Mouse (Mus musculus) WW6 (cell line): ENCODE measurements around the gene Gm7247.
"Not testable (repeated sequence)": the region's sequence is repeated elsewhere in the genome, so short reads cannot be mapped to it uniquely, and the experiment has no call there.

ENCODE experiments used
- DNase-seq: peaks from one replicate; pipeline ENCODE4 v3.0.0-alpha.2; 2013; ENCODE audit warnings: low read depth, low spot score

Gm7247 gene

DNA sequence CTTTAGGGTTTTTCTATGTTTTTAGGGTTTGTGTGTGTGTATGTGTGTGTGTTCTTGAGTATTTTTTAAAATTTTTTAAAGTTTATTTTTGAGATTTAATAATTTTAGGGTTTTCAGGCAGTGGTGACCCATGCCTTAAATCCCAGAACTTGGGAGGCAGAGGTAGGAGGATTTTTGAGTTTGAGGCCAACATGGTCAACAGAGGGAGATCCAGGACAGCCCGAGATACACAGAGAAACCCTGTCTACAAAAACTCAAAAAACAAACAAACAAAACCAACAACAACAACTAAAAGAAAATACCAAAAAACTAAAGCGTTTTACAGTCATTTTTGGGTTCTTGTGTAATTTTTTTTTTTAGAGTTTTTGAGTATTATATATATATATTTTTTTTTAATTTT is 134.2 kb downstream of the Gm7247 start:
- no peak for DNase-seq

DNA sequence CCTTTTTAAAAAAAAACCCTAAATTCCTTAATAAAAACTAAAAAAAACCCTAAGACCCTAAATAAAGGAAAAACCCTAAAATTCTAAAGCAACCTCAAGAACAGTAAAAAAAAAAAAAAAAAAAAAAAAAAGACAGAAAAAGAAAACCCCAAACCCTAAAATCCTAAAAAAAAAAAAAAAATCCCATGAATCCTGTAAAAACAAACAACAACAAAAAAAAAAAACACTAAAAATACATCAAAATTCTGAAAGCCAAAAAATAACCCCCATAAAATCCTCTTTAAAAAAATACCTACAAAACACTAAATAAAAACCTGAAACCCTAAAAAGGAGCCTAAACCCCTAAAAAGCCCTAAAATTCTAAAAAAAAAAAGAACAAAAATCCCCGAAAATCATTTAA is 135.4 kb downstream of the Gm7247 start:
- no peak for DNase-seq

DNA sequence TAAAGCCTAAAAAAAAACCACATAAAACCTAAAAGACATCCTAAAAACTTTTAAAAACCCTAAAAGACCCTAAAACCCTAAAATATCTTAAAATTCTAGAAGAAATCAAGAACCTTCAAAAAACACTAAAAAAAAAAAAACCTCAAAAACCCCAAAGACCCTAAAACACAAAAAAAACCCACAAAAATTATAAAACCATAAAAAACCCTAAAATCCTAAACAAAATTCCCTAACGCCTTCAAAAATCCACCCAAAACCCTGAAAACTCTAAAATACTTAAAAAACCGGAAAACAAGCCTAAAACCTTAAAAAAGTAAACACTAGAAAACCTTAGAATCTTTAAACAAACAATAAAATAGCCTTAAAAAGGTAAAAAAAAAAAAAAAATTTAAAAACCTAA is 136.4 kb downstream of the Gm7247 start:
- DNase-seq: no peak

DNA sequence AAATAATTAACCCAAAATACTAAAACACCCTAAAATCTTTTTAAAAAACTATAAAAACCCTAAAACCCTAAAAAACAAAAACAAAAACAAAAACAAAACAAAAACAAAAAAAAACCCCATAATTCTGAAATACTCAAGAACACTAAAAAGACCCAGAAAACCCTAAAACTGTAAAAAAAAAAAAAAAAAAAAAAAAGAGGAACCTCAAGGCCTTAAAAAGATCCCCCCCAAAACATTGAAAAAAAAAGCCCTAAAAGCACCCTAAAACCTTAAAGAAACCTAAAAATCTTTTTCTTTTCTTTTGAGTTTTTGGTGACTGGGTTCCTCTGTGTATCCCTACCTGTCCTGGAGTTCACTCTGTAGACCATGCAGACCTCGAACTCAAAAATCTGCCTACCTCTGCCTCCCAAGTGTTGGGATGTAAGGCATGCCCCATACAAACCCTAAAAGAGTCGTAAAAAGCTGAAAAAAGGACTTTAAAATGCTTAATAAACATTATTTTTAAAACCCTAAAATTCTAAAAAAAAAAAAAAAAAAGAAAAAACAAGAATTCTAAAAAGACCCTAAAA is 138.2 kb downstream of the Gm7247 start:
- no peak for DNase-seq

DNA sequence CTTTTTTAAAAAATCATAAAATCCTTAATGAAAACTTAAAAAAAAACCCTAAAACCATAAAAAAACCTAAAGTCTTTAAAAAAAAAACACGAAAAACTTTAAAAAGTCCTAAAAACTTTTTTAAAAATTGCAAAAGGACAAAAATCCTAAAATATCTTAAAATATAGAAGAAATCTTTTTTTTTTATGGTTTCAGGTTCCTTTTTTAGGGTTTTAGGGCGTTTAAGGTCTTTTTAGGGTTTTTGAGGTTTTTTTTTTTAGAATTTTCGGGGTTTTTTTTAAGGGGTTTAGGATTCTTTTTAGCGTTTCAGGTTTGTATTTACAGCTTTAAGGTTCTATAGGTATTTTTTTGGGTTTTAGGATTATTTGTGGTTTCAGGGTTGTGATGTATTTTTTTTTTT is 138.9 kb downstream of the Gm7247 start:
- DNase-seq: no peak

DNA sequence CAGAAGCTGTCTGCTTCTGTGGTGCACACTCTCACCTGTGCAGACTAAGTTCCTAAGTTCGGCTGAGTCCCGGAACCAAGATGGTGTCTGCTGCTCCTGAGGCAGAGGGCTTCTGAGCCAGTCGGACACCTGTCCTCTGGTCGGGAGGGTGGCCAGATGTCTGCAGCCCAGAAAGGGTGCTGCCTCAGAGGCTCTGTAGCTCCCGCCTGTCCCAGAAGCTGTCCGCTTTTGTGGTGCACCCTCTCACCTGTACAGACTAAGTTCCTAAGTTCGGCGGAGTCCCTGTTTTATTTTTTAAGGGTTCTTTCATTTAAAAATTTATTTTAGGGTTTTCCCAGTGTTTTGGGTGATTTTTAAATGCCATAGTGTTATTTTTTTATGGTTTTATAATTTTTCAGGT is 145.9 kb downstream of the Gm7247 start:
- no peak for DNase-seq

DNA sequence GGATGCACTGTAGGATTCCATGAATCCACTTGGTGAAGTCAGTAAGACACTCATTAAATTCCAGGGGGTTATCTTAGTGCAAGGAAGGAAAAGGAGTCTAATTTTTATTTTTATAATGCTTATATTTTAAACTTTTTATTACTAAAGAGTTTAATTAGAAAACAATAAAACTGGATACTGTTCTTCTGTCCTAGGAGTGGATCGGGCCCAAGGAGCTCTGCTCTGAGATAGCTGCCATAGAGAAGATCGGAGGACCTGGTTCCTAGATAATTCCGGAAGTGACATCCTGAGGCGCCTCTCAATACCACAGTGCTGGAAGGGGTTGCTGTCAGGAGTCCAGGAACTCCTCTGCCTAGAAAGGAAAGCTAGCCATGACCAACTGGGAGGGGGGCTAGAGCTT is 190.9 kb downstream of the Gm7247 start, which contains the start of gene Gm5622:
TSS of gene Gm5622 (plus strand) at position 301 of the 400 bp plus-strand sequence.
- no peak for DNase-seq

DNA sequence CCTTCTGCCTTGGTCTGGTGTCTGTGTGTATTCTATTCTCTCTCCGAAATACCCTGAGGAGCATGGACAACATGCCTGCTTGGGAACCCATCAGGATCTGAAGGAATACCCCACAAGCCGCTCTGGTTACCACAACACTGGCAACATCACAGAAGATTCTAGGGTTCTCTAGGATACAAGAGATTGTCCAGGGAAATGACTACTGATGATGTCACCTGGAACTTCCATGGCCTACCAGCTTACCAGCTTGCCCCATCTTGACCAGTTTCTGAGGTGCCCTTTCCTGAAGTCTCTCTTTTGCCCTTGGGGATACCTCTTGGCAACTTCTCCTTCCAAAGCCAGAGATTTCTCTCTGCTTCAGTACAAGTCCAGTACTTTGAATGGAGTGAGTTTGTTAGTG is 212.4 kb downstream of the Gm7247 start, which contains the start of gene Gm17175:
TSS of gene Gm17175 (minus strand) at position 101 of the 400 bp plus-strand sequence.
- not testable (repeated sequence) for DNase-seq

DNA sequence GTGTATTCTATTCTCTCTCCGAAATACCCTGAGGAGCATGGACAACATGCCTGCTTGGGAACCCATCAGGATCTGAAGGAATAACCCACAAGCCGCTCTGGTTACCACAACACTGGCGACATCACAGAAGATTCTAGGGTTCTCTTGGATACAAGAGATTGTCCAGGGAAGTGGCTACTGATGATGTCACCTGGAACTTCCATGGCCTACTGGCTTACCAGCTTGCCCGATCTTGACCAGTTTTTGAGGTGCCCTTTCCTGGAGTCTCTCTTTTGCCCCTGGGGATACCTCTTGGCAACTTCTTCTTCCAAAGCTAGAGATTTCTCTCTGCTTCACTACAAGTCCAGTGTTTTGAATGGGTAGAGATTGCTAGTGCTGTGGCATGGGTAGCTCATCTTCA is 230.5 kb downstream of the Gm7247 start, which contains the start of gene Gm17174:
TSS of gene Gm17174 (minus strand) at position 101 of the 400 bp plus-strand sequence.
- not testable (repeated sequence) for DNase-seq

DNA sequence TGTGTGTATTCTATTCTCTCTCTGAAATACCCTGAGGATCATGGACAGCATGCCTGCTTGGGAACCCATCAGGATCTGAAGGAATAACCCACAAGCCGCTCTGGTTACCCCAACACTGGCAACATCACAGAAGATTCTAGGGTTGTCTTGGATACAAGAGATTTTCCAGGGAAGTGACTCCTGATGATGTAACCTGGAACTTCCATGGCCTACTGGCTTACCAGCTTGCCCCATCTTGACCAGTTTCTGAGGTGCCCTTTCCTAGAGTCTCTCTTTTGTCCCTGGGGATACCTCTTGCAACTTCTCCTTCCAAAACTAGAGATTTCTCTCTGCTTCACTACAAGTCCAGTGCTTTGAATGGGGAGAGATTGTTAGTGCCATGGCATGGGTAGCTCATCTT is 249.7 kb downstream of the Gm7247 start, which contains the start of gene Gm17078:
TSS of gene Gm17078 (minus strand) at position 101 of the 400 bp plus-strand sequence.
- DNase-seq: no peak
